ENCODE assay signal across 18 mouse cellular contexts in genomic region chr6:33484568-33484967, GRCm38 (mm10).
DNase-seq lines count a peak whose midpoint lies in the region; TF ChIP-seq lines count a peak whose summit lies in the region.
"Had no signal": no experiment of that assay in that cellular context is flagged by ENCODE, and none has a peak within 500 bp of the region (broad histone marks: within the 10 kb centered on the region; RNA-seq: fewer than 3 reads in every experiment).

No protein-coding gene starts in this region.

- no peaks in the 10 kb centered on the region for H3K79me2 ChIP-seq in myocyte (ENCODE audit: control insufficient read depth, insufficient read depth)

- no peak overlapping the region for H3K27ac ChIP-seq in cerebellum, adult 2 months (ENCODE audit: insufficient read depth, low read length)
- H3K27ac ChIP-seq: embryonic facial prominence, embryonic 15.5 days; forebrain, embryonic 10.5 days; gastrocnemius, adult 2 months; heart, adult 2 months; hindbrain, embryonic 10.5 days; hindbrain, embryonic 14.5 days had no signal

- H3K27me3 ChIP-seq in myocyte (ENCODE audit: control insufficient read depth, insufficient read depth, insufficient read length): no peaks in the 10 kb centered on the region
- no peaks in the 10 kb centered on the region for H3K27me3 ChIP-seq in cerebellum, adult 2 months (ENCODE audit: control insufficient read depth, insufficient read depth, low read length)
- H3K27me3 ChIP-seq: embryonic facial prominence, embryonic 15.5 days; heart, embryonic 12.5 days had no signal

- WGBS in cerebellum, adult 2 months: 93% methylated on average over 9 of the region's 9 CpGs

- peak overlapping the region; percentile 36 for H3K4me2 ChIP-seq in myocyte (ENCODE audit: low read depth)
- H3K4me2 ChIP-seq: embryonic facial prominence, embryonic 15.5 days; heart, embryonic 12.5 days; hindbrain, embryonic 14.5 days had no signal

- TF ChIP-seq CTCF in cerebellum, adult 2 months (IDR thresholded peaks at IDR 0.05; ENCODE audit: borderline replicate concordance, insufficient read depth, low read depth, low read length): no peak

- H3K36me3 ChIP-seq in myocyte (ENCODE audit: control insufficient read depth, insufficient read depth): no peaks in the 10 kb centered on the region
- H3K36me3 ChIP-seq: embryonic facial prominence, embryonic 15.5 days; forebrain, embryonic 10.5 days; heart, embryonic 12.5 days; hindbrain, embryonic 10.5 days had no signal

- no peak for TF ChIP-seq POLR2A in myocyte (IDR thresholded peaks at IDR 0.05; ENCODE audit: insufficient read length, low read depth)
- TF ChIP-seq POLR2A in cerebellum, adult 2 months (IDR thresholded peaks at IDR 0.05; ENCODE audit: borderline replicate concordance, insufficient read depth, low read length): no peak

- no peak overlapping the region for H3ac ChIP-seq in myocyte (ENCODE audit: control insufficient read depth, insufficient read length)

- H3K4me3 ChIP-seq in myocyte: no peak overlapping the region
- H3K4me3 ChIP-seq in cerebellum, adult 2 months (replicated peaks; ENCODE audit: insufficient read depth, low read depth, low read length): no peak overlapping the region
- H3K4me3 ChIP-seq: embryonic facial prominence, embryonic 15.5 days; erythroblast, embryonic 14.5 days; forebrain, embryonic 10.5 days; gastrocnemius, adult 2 months; heart, adult 2 months; heart, embryonic 12.5 days; hindbrain, embryonic 10.5 days had no signal

- no peaks in the 10 kb centered on the region for H3K4me1 ChIP-seq in cerebellum, adult 2 months (ENCODE audit: control insufficient read depth, insufficient read depth, low read length)
- H3K4me1 ChIP-seq: embryonic facial prominence, embryonic 15.5 days; forebrain, embryonic 10.5 days; heart, embryonic 12.5 days had no signal

- DNase-seq in adrenal gland, postnatal 10 days: peak; percentile 6
- no peak for DNase-seq in adrenal gland, adult 2 months
- peak; percentile 11 for DNase-seq in kidney, adult 9 months
- DNase-seq in kidney, postnatal 14 days: no peak
- DNase-seq in 416B (ENCODE audit: low read depth): peak; percentile 56
- no peak for DNase-seq in cerebellum, adult 2 months
- DNase-seq: adrenal gland, adult 8-10 months; cerebellum, adult 18-20 months; cerebellum, postnatal 10 days; gastrocnemius, adult 2 months; heart, adult 2 months had no signal

TF ChIP-seq in myocyte, 11 proteins besides CTCF, POLR2A, EP300 and RAD21:
- TF ChIP-seq REST (IDR thresholded peaks at IDR 0.05; ENCODE audit: insufficient read depth, insufficient read length): no peak
- TF ChIP-seq CEBPB (IDR thresholded peaks at IDR 0.05; ENCODE audit: insufficient read depth, poor library complexity, severe bottlenecking): no peak
- peak; percentile 86 for TF ChIP-seq USF1 (IDR thresholded peaks at IDR 0.05; ENCODE audit: low read depth)
- TF ChIP-seq MYOG (IDR thresholded peaks at IDR 0.05; ENCODE audit: control insufficient read depth in 1 of 3, insufficient read depth in 1 of 3, insufficient read length in 2 of 3, low read depth in 2 of 3): no peak
- TF ChIP-seq SRF (IDR thresholded peaks at IDR 0.05; ENCODE audit: control insufficient read depth, insufficient read length, low read depth): no peak
- no peak for TF ChIP-seq POLR2AphosphoS2 (IDR thresholded peaks at IDR 0.05; ENCODE audit: insufficient read length, low read depth)
- no peak for TF ChIP-seq E2F4 (IDR thresholded peaks at IDR 0.05; ENCODE audit: insufficient read depth)

Comparison
In these comparisons a context has a peak if more than half of its experiments do, and no peak if none do; other contexts are left out.
1. DNase-seq: peak in adrenal gland, postnatal 10 days (single experiment), kidney, adult 9 months (single experiment) and 416B (single experiment); none in adrenal gland, adult 2 months (single experiment), kidney, postnatal 14 days (single experiment) and cerebellum, adult 2 months (0 of 2).